Comparison of ENCODE assay signal across 23 mouse cellular contexts in the genomic region with DNA sequence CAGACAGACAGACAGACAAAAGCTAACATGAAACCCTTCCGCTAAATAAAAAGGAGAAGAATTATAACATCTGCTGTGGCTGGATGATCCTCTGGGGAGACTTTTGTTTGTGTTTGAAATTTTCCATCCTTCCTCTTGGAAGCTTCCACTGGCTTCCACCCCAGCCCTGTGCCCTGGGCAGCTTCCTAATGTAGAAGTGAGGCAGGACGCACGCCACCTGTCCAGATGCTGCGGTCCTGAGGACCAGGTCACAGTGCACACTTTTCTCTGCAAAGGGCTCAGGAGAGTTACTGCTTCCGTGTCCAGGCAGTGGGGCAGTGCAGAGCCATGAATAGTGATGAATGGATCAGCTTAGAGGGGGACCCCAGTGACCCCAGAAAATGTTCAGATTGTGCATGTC. TPM values are rescaled to one million over a fixed set of nuclear protein-coding genes. Genes with fewer than 3 reads are reported as not detected.
DNase-seq lines count a peak whose midpoint lies in the region; ATAC-seq and TF ChIP-seq lines count a peak whose summit lies in the region.
"Had no signal": no experiment of that assay in that cellular context is flagged by ENCODE, and none has a peak within 500 bp of the region (broad histone marks: within the 10 kb centered on the region; RNA-seq: fewer than 3 reads in every experiment).

No protein-coding gene starts in this region.

- peak overlapping the region; percentile 27; the same call in 1 of the 2 replicates for H3K4me2 ChIP-seq in heart, embryonic 13.5 days
- no peak overlapping the region for H3K4me2 ChIP-seq in intestine, postnatal 0 days (replicated peaks; ENCODE audit: low read depth)
- H3K4me2 ChIP-seq: embryonic facial prominence, embryonic 13.5 days; heart, embryonic 15.5 days; lung, embryonic 14.5 days had no signal

- peaks cover 21% of the 10 kb centered on the region for H3K27me3 ChIP-seq in heart, embryonic 13.5 days (replicated peaks)
- no peaks in the 10 kb centered on the region for H3K27me3 ChIP-seq in intestine, postnatal 0 days (replicated peaks; ENCODE audit: control insufficient read depth, insufficient read depth, low read length)

- peak overlapping the region; percentile 28; the same call in 1 of the 2 replicates for H3K27ac ChIP-seq in heart, embryonic 13.5 days (replicated peaks)
- H3K27ac ChIP-seq in intestine, postnatal 0 days (ENCODE audit: low read depth, low read length), result peak overlapping the region; percentile 79
- H3K27ac ChIP-seq: embryonic facial prominence, embryonic 13.5 days; forebrain, embryonic 10.5 days; heart, embryonic 15.5 days had no signal

- H3K9me3 ChIP-seq in heart, embryonic 13.5 days, result no peaks in the 10 kb centered on the region
- no peaks in the 10 kb centered on the region for H3K9me3 ChIP-seq in intestine, postnatal 0 days (ENCODE audit: control insufficient read depth)
- H3K9me3 ChIP-seq: embryonic facial prominence, embryonic 13.5 days; forebrain, embryonic 10.5 days; heart, embryonic 15.5 days had no signal

- H3K36me3 ChIP-seq in heart, embryonic 13.5 days, result no peaks in the 10 kb centered on the region
- no peaks in the 10 kb centered on the region for H3K36me3 ChIP-seq in intestine, postnatal 0 days (ENCODE audit: control insufficient read depth, insufficient read depth)
- H3K36me3 ChIP-seq: embryonic facial prominence, embryonic 13.5 days; forebrain, embryonic 10.5 days; heart, embryonic 15.5 days had no signal

- TF ChIP-seq CTCF in intestine, postnatal 0 days (IDR thresholded peaks at IDR 0.05; ENCODE audit: low read depth), result no peak

- H3K4me1 ChIP-seq in heart, embryonic 13.5 days, result peaks cover 62% of the 10 kb centered on the region
- no peaks in the 10 kb centered on the region for H3K4me1 ChIP-seq in intestine, postnatal 0 days (replicated peaks; ENCODE audit: control insufficient read depth, insufficient read depth, low read length)

- 78% methylated on average over 5 of the region's 5 CpGs for WGBS in heart, embryonic 13.5 days
- 79% methylated on average over 5 of the region's 5 CpGs for WGBS in intestine, postnatal 0 days

- H3K9ac ChIP-seq in heart, embryonic 13.5 days, result peak overlapping the region; percentile 19; the same call in 1 of the 2 replicates
- H3K9ac ChIP-seq in intestine, postnatal 0 days (ENCODE audit: low read depth, low read length), result no peak overlapping the region; the same call in 1 of the 2 replicates
- H3K9ac ChIP-seq: embryonic facial prominence, embryonic 13.5 days; heart, embryonic 15.5 days; lung, embryonic 14.5 days had no signal

- DNase-seq in heart, postnatal 14 days, result no peak
- peak; percentile 45 for DNase-seq in 3T3-L1 (ENCODE audit: low read depth, low spot score)
- DNase-seq in lung, postnatal 25 days (ENCODE audit: low spot score), result peak; percentile 29
- DNase-seq in cerebellum, postnatal 25 days, result no peak
- no peak for DNase-seq in testis, postnatal 10 days (ENCODE audit: low spot score)
- DNase-seq: B cell, adult 2 months; cerebellum, adult 9-10 months; heart, adult 11 months; kidney, adult 18-20 months; lung, embryonic 14.5 days; midbrain, embryonic 14.5 days; right cerebral cortex, postnatal 25 days; thymus, postnatal 14 days had no signal

- peak overlapping the region; percentile 2; the same call in 1 of the 2 replicates for H3K4me3 ChIP-seq in heart, embryonic 13.5 days
- H3K4me3 ChIP-seq in intestine, postnatal 0 days (ENCODE audit: low read depth, low read length), result no peak overlapping the region
- H3K4me3 ChIP-seq: embryonic facial prominence, embryonic 13.5 days; forebrain, embryonic 10.5 days; heart, embryonic 15.5 days had no signal

- ATAC-seq in heart, embryonic 13.5 days (ENCODE audit: extremely low read depth, insufficient number of reproducible peaks, low FRiP score, low TSS enrichment), result no peak
- ATAC-seq in intestine, postnatal 0 days, result no peak
- ATAC-seq in erythroid progenitor cell, adult 5-6 weeks (replicated peaks; ENCODE audit: low FRiP score, poor library complexity, severe bottlenecking), result no peak
- ATAC-seq: hindbrain, embryonic 16.5 days had no signal

- intact Hi-C loops in heart, postnatal 14 days (cut with DNase I), result loop anchor here (5.0 kb wide), 1 partner anchor 73 kb away; no protein-coding TSS in a partner anchor

RNA-seq across cellular contexts. Expression of a gene that starts 4.9 kb away (rescaled TPM):
- 17.1 and 19.9 TPM in 2 replicates for polyA plus RNA-seq in heart, embryonic 13.5 days (2015; fragmentation: Nextera tagmentation; extraction: Ambion mirVana)
- 1 to 10 TPM; 2.8 to 2.9 TPM for total RNA-seq in heart, postnatal 14 days (2021)
- 110 and 113 TPM in 2 replicates for polyA plus RNA-seq in intestine, postnatal 0 days (2015; fragmentation: Nextera tagmentation; extraction: Ambion mirVana)
- total RNA-seq in erythroid progenitor cell, adult 5-6 weeks (2015; ENCODE audit: low replicate concordance), result 5.0 and 6.3 TPM in 2 replicates
- total RNA-seq in erythroid progenitor cell, adult 5-6 weeks (2017; ENCODE audit: low replicate concordance), result 3.5 and 8.6 TPM in 2 replicates

RNA-seq across cellular contexts. Expression of a gene that starts 46.4 kb away (rescaled TPM):
- polyA plus RNA-seq in heart, embryonic 13.5 days (2015; fragmentation: Nextera tagmentation; extraction: Ambion mirVana), result 305 and 332 TPM in 2 replicates
- total RNA-seq in heart, postnatal 14 days (2021), result 100 to 1,000 TPM; 328 to 332 TPM
- 847 and 854 TPM in 2 replicates for polyA plus RNA-seq in intestine, postnatal 0 days (2015; fragmentation: Nextera tagmentation; extraction: Ambion mirVana)
- total RNA-seq in erythroid progenitor cell, adult 5-6 weeks (2015; ENCODE audit: low replicate concordance), result 113 and 132 TPM in 2 replicates
- total RNA-seq in erythroid progenitor cell, adult 5-6 weeks (2017; ENCODE audit: low replicate concordance), result 119 TPM in 2 replicates

RNA-seq across cellular contexts. Expression of a gene that starts 48.7 kb away (rescaled TPM):
- polyA plus RNA-seq in heart, embryonic 13.5 days (2015; fragmentation: Nextera tagmentation; extraction: Ambion mirVana), result 170 and 207 TPM in 2 replicates
- total RNA-seq in heart, postnatal 14 days (2021), result 100 to 1,000 TPM; 380 to 433 TPM
- 0.48 TPM in 1 of 2 replicates, not detected in the other for polyA plus RNA-seq in intestine, postnatal 0 days (2015; fragmentation: Nextera tagmentation; extraction: Ambion mirVana)
- not detected in 2 replicates for total RNA-seq in erythroid progenitor cell, adult 5-6 weeks (2015; ENCODE audit: low replicate concordance)
- 3.7 TPM in 1 of 2 replicates, not detected in the other for total RNA-seq in erythroid progenitor cell, adult 5-6 weeks (2017; ENCODE audit: low replicate concordance)
- total RNA-seq: hematopoietic stem cell, adult 5-6 weeks; megakaryocyte, adult 5-6 weeks had no signal
- polyA plus RNA-seq: embryonic facial prominence, embryonic 13.5 days; forebrain, embryonic 10.5 days; limb, embryonic 11.5 days; lung, embryonic 14.5 days; midbrain, embryonic 14.5 days had no signal

Comparison
In these comparisons a context has a peak if more than half of its experiments do, and no peak if none do; other contexts are left out.
1. DNase-seq: peak in 3T3-L1 (single experiment) and lung, postnatal 25 days (single experiment); none in heart, postnatal 14 days (0 of 2), cerebellum, postnatal 25 days (0 of 2) and testis, postnatal 10 days (single experiment).
2. RNA of a gene that starts 48.7 kb away (total RNA-seq): 380 to 433 TPM in heart, postnatal 14 days; 3.7 TPM in erythroid progenitor cell, adult 5-6 weeks; every median in the first group is over 10 times any median in the second.